Mouse (Mus musculus): ENCODE measurements around the gene Itga10. TPM values are rescaled to one million over a fixed set of nuclear protein-coding genes. Genes with fewer than 3 reads are reported as not detected.
"Not testable (repeated sequence)": the region's sequence is repeated elsewhere in the genome, so short reads cannot be mapped to it uniquely, and the experiment has no call there.

Gene Itga10
- total RNA-seq, 4 experiments from 2014 or later, result 1.5 to 2.4 (median 1.8) TPM

DNA sequence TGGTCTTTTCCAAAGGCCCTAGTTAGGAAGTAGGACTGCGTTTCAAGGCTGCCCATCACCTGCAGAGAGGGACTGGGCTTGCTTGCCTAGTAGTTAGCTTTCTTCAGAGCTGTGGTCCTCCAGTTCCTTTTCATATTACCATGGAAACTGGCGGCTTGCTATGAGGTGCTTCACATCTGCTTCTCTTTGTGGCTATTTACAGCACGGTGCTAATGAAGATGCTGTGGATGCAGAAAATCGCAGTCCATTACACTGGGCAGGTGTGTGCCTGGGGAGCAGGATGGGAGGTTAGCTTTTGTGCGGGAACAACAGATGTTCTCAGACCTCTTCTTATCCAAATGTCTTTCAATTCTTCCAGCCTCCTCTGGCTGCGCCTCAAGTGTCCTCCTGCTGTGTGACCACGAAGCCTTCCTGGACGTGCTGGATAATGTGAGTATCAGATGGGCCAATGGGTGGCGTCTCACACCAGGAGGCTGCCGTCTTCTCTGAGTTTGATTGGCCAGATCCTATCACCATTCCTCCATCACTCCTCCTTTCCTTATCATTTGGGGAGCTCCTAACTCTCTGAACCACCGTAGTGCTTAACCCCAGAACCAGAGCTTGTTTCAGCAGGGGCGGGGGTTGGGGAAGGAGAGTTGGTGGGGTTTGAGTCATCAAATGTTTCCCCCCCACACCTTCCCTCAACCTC lies 35.0 kb downstream of the Itga10 start:
- no peak for DNase-seq

DNA sequence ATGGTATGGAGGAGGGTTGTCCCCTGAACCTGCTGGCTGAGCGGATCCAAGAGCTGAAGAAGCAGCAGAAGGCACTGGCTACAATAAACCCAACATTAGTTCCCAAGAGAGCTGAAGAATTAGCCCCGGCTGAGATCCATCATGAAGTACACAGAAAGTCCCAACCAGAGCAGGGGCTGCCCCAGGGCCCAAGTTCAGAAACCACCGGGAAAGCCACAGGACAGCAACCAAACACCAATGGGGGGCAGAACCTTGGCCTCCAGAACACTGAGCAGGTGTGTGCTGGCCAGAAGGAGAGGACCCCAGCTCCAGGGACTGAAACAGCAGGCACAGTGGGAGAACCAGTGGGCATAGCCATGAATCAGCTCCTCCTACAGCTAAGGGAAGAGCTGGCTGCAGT lies 38.1 kb downstream of the Itga10 start:
- DNase-seq, result no peak

DNA sequence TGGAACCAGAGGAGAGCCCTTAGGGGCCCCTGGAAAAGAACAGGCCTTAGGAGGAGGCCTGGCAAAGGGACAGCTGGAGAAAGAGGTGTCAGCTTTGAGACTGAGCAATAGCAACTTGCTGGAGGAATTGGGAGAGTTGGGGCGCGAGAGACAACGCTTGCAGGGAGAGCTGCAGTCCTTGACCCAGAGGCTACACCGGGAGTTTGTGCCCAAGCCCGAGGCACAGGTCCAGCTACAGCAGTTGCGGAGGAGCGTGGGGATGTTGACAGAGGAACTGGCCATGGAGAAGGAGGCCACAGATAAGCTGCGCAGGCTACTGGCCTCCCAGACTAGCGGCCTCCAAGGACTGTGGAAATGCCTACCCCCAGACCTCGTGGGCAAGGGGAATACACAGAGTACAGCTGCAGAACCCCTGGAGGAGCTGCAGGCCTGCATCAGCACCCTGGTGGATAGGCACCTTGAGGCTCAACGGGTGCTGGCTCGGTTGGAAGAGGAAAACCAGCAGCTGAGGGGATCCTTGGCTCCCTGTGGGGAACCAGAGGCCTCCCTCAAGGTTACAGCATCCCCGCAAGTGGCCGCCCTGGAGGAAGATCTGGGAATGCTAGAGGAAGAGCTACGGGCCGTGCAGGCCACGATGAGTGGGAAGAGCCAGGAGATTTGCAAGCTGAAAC lies 38.9 kb downstream of the Itga10 start:
- DNase-seq, result peak; percentile 75

DNA sequence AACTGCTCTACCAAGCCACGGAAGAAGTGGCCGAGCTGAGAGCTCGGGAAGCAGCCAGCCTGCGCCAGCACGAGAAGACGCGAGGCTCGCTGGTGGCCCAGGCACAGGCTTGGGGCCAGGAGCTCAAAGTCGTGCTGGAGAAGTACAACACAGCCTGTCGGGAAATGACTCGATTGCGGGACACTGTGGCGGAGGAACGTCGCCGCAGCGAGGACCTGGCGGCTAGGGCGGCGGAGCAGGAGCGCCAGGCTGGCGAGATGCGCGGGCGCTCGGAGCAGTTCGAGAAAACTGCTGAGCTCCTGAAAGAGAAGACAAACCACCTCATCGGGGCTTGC lies 39.4 kb downstream of the Itga10 start:
- no peak for DNase-seq

DNA sequence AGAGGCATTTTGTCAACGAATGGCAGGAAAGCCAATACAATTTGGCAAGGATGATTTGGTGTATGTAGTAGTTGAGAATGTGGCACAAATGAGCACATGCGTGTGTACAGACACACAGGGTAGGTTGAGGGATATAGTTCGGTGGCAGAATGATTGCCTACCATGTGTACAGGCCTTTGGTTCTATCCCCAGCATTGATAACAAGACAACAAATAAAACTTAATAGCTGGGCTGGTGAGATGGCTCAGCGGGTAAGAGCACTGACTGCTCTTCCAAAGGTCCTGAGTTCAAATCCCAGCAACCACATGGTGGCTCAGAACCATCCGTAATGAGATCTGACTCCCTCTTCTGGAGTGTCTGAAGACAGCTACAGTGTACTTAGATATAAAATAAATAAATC lies 40.7 kb downstream of the Itga10 start:
- not testable (repeated sequence) for DNase-seq

DNA sequence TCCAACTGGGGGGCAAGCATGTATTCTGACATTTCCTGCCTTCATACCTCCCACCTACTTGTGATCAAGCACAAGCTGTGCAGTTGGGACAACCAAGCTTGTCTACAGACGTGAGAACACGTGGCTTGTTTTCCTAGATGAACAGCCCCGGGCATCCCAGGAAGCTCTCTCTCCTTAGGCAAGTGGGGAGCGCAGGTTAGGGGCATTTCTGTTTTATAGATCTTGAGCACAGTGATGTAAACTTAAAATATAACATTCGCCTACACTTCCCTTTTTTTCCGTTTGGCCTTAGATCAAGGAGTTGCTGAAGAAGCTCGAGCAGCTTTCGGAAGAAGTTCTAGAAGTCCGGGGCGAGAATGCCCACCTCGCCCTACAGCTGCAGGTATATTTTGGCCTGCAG lies 43.5 kb downstream of the Itga10 start:
- DNase-seq, result no peak

DNA sequence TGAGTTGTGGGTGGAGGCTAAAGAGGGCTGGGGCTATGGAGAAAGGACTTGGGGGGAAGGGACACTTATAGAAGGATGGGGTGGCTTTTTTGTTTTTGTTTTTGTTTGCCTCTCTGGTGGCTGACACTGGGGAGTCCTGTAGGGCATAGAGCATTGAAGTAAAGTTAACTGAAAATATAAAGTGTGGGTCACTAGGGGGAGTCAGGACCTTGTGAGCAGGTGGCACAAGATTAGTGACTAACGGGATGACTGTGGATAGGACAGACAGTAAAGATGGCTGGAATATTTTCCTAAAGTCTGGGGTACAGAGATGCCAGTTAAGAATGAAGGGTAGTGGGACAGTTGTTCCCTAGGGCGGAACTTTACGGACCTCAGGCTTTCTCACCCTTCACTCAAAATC lies 44.9 kb downstream of the Itga10 start:
- no peak for DNase-seq

DNA sequence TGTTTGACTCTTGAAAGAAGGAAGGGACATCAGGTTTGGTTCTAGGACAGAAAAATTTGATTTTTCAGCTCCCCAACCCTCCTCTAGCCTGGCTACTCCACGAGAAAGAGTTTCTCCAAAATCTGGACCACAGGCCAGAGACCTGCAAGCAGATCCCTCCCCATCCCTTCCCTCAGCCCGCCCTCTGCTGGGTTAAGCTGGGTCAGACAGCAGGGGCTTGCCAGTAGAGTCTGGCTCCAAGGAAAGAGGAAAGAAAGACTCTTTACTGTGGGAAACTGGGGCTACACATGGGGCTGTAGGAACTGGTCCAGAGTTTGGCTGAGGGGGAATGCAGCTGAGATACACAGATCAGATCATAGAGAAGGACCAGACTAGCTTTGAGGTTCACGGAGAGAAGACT lies 47.1 kb downstream of the Itga10 start:
- DNase-seq, result no peak

DNA sequence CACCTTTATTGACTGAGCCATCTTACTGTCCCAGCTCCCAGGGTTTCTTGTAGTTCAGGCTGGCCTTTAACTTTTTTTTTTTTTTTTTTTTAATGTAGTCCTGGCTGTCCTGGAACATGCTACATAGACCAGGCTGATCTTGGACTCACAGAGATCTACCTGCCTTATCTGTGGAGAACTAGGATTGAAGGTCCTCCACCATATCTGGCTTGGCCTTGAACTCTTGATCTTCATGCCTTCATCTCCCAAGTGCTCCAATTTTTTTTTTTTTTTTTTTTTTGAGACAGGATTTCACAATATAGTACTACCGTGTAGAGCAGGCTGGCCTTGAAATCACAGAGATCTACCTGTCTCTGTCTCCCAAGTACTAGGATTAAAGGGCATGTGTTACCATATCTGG lies 48.2 kb downstream of the Itga10 start:
- DNase-seq, result no peak

DNA sequence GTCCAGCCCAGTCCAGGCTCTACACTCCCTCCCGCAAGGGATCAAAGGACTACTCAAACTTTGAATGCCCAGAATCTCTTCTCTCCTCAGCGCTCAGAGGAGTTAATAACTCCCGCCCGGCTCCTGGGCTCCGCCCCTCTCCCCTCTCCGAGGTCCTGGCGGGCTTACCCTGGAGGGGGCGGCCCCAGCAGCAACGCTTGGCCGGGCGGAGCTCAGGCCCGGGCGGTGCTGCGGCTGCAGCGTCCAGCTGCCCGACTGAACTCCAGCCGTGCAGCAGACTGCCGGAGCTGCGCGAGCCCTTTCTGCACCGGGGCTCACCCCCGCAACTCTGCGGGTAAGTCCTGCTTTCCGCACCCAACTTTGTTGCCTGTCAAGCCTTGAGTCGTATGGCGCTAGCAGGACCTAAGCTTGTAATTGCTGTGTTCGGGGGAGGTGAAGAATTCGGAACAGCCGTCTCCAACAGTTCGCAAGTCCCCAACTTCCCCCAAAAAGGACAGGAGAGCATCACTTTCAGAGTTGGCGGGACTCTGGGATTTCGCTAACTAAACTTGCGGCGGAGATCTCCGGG lies 50.9 kb downstream of the Itga10 start, which contains the start of gene Pias3:
Gene Pias3 (plus strand): TSS at position 187 of the 568 bp plus-strand sequence.
- peak; percentile 78 for DNase-seq

DNA sequence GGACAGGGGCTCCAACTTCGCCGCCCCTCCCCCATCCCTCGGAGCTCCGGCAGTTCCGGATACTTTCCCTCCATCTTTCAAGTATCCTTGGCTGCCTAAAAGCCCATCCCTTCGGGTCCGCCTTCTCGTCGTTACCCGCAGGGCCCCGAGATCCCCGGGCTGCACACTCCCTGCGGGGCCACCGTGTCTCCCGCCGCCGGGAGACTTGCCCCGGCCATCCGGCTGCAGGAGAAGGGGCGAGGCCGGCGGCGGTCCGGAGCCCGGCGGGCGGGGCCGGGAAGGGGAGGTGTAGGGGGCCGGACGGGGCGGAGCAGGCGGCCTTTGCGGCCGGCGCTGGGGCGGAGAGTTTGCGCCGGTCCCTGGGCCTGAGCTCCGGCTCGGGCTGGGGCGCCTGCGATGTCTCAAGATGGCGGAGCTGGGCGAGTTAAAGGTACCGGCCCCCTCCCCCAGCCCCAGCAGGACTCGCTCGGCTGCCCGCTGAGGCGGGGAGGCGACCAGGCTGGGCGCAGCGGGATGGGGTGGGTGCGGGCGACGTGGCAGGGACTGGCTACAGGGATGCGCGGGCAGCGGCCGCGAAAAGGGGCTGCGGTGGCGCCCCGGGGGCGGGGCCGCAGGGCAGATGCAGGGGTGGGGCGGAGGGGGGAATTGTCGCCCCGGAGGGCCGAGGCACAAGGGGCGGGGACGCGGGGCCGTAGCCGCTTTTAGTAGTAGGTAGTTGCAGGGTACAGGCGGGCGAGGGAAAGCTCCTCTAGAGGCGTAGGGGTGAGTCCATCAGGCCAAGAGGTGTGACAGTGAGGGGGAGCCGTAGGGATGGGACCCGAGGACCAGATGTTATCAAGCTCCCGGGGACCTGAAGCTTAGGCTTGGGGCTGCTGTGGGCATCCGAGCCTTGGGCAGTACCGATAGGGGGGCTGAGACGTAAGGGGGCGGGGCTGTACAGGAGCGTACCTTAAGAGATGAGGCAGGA lies 51.7 kb downstream of the Itga10 start:
- DNase-seq, result peak; percentile 87

DNA sequence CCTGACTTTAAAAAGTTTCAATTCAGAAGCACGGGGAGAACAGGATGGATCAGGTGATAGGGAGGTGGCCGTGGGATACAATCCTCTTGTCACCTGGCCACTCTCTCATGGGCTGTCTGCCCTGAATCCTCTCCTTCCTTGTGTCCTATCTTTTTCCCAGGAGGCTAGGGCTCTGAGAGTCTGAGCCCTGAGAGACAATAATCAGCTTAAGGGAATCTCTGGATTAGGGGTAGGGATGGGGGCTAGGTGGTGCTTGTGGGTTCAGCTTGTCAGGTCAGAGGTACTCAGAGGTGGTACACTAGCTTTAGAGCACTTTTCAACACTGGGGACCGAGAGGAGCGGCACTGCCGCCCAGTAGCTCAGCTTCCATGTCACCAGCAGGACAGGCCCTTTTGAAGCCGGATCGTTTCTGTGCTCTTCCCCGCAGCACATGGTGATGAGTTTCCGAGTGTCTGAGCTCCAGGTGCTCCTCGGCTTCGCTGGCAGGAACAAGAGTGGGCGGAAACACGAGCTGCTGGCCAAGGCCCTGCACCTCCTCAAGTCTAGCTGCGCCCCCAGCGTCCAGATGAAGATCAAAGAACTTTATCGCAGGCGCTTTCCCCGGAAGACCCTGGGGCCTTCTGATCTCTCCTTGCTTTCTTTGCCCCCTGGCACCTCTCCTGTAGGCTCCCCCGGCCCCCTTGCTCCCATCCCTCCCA lies 53.8 kb downstream of the Itga10 start:
- DNase-seq, result no peak

DNA sequence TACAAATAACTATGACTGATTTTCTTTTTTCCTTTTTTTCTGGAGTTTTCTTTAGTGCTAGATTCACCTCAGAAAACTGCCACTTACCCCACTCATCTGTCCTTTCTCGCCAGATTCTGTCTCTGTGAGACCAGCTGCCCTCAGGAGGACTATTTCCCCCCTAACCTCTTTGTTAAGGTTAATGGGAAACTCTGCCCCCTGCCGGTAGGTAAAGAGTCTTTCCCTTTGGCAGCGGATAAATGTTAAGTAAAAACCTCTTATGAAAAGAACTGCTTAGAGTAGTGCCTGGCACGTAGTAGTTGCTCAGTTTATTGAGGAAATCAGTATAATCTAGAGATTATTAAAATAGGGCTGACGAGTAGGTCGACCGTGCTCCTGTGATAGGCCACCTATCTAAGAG lies 55.0 kb downstream of the Itga10 start:
- DNase-seq, result no peak

DNA sequence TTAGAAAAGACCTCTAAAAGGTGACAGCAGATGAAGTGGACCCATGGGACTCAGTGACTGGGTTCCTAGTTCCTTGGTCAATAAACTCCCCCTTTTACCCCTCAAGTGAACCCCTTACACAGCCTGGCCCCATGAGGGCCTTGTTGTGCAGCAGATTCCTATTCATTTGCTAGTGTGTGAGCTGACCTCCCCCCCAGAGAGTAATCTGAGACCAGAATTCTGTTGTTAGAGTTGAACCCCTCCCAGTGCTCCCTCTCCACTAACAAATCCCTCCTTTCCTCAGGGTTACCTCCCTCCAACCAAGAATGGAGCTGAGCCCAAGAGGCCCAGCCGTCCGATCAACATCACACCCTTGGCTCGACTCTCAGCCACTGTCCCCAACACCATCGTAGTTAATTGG lies 55.6 kb downstream of the Itga10 start:
- no peak for DNase-seq

DNA sequence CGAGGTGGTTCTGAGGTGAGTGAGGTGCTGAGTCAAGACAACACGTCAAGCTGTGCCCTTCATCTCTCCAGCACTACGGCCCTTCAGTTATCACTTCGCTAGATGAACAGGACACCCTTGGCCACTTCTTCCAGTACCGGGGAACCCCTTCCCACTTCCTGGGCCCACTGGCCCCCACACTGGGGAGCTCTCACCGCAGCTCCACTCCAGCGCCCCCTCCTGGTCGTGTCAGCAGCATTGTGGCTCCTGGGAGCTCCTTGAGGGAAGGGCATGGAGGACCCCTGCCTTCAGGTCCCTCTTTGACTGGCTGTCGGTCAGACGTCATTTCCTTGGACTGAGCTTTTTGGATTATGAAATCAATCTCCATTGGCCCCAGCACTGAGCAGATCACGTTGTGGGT lies 59.4 kb downstream of the Itga10 start:
- DNase-seq, result no peak

DNA sequence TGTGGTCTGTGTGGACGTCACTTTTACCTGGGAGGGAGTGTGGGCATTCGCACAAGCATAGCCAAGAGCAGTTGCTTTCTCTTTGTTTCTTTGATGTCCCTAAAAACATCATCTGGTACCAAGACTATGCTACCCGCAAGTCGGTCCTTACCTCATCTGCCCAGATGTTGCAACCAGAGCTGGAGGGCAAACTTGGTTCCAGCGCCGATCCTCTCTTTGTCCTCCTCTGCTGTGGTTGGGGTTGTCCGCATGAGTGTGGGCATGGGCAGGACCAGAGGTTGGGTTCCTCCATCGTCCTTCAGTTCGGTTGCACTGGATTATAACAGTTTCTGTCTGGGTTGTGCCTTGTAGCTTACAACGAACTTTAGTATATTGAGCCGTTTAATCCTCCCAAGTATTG lies 60.8 kb downstream of the Itga10 start:
- DNase-seq, result no peak

DNA sequence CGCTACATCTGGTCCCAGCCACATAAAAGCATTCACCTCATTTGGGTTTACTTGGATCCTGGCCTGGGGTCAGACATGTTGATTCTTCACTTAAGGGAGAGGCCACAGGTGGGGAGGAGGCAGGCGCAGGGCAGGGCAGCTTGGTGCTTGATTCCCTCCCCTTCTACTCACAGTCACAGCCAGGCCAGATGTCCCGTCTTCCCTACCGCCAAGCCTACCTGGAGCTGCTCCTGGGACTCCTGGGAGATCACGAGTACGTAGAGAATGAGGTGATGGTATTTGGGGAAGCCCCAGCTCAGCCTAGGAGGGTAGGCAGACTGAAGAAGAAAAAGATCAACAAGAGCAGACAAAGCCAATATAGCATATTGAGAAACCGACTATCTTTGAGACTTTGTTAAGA lies 61.6 kb downstream of the Itga10 start:
- DNase-seq, result no peak

DNA sequence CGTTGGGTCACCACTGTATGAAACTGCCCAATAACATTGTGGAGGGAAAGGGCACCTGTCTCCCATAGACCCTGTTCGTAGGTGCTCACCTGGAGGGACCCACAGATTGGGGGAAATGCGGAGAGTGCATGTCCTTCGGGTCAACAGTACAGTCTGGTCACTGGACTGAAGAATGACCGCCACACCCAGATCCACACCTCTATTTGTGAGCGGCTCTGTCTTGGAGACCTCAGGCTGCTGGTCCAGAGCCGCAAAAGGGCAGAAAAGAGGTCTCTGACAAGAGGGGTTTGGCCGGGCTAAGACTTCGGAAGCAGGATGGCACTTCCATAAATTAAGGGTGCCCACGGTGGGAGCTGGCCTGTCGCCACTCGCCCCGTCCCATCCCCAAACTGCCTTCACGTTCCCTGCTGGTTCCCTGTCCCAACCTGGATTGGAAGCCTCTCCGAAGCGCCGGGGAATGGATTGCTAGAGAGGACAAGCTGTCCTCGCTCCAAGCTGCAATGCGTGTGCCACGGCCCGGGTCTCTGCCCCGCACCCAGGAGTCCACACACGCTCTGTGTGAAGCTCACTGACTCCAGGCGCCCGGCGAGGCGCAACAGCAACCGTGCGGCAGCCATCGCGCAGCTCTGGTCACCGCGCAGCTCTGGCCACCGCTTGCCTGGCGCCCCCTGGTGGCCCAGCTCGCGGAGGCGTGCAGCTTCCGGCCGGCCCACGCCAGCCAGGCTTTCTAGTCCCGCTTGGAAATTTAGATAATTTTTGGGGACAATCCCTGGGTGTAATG lies 62.7 kb downstream of the Itga10 start, which contains the start of gene Nudt17:
Gene Nudt17 (minus strand): TSS at position 660 of the 781 bp plus-strand sequence.
- peak; percentile 52 for DNase-seq

DNA sequence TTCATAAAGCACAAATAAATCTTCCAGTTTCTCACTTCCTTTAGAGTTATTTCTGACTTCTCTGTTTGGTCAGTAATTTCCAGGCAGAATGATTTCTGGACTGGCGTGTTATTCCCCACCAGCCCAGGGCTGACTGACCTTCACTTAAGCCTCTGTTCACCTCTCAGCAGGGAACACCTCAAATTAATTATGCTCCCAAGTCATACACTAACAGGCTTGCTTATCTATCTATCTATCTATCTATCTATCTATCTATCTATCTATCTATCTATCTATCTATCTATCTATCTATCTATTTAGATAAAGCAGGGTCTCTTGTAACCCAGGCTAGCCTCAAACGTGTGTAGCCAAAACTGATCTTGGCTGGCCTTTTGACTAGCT lies 63.3 kb downstream of the Itga10 start:
- no peak for DNase-seq

All from adrenal gland, adult 8-10 months (tissue).